Mouse (Mus musculus): ENCODE results near the gene Spred1. TPM values are rescaled to one million over a fixed set of nuclear protein-coding genes. Genes with fewer than 3 reads are reported as not detected.

The Spred1 gene
- total and polyA plus RNA-seq, 2 experiments from 2014 or later = 5.2 to 13.6 TPM

- no peak for ATAC-seq (ENCODE audit: insufficient read depth, low read depth)
- DNase-seq (ENCODE audit: low spot score) = no peak
- H3K27ac ChIP-seq (ENCODE audit: low read depth) = no peak overlapping the region
- TF ChIP-seq CTCF (IDR thresholded peaks at IDR 0.05; ENCODE audit: low read depth) (no peak), EP300 (IDR thresholded peaks at IDR 0.05; ENCODE audit: low read depth) (no peak)
- H3K36me3 ChIP-seq (replicated peaks; ENCODE audit: control insufficient read depth, insufficient read depth, low read length) = no peaks in the 10 kb centered on the region
- WGBS = 58% methylated on average over 1 of the region's 1 CpGs
- no peak overlapping the region for H3K4me3 ChIP-seq (ENCODE audit: low read depth, low read length)
- no peak overlapping the region for H3K9ac ChIP-seq (replicated peaks; ENCODE audit: low read depth, low read length)
- H3K27me3 ChIP-seq (ENCODE audit: control insufficient read depth, insufficient read depth, low read length) = no peaks in the 10 kb centered on the region
- peaks cover 19% of the 10 kb centered on the region for H3K4me1 ChIP-seq (ENCODE audit: control insufficient read depth, insufficient read depth)
- no peaks in the 10 kb centered on the region for H3K9me3 ChIP-seq (replicated peaks; ENCODE audit: control insufficient read depth, low read length)
- H3K4me2 ChIP-seq (ENCODE audit: low read depth, low read length) = no peak overlapping the region
These were observed 34.3 kb upstream of the Spred1 start for GRCm38 (mm10) chr2:117086766-117087457.

GRCm38 (mm10) chr2:117087458-117087820 lies 33.7 kb upstream of the Spred1 start:
- Histone ChIP-seq H3K4me3 (ENCODE audit: low read depth, low read length) (no peak overlapping the region), H3K4me2 (ENCODE audit: low read depth, low read length) (no peak overlapping the region), H3K27me3 (ENCODE audit: control insufficient read depth, insufficient read depth, low read length) (no peaks in the 10 kb centered on the region), H3K4me1 (ENCODE audit: control insufficient read depth, insufficient read depth) (peaks cover 19% of the 10 kb centered on the region), H3K9ac (replicated peaks; ENCODE audit: low read depth, low read length) (no peak overlapping the region), H3K9me3 (replicated peaks; ENCODE audit: control insufficient read depth, low read length) (no peaks in the 10 kb centered on the region), H3K36me3 (replicated peaks; ENCODE audit: control insufficient read depth, insufficient read depth, low read length) (no peaks in the 10 kb centered on the region), H3K27ac (ENCODE audit: low read depth) (no peak overlapping the region)
- no peak for DNase-seq (ENCODE audit: low spot score)
- ATAC-seq (ENCODE audit: insufficient read depth, low read depth) = no peak
- WGBS = 72% methylated on average over 4 of the region's 4 CpGs
- TF ChIP-seq EP300 (IDR thresholded peaks at IDR 0.05; ENCODE audit: low read depth) = no peak
- no peak for TF ChIP-seq CTCF (IDR thresholded peaks at IDR 0.05; ENCODE audit: low read depth)

- no peak for DNase-seq (ENCODE audit: low spot score)
- H3K4me3 ChIP-seq (ENCODE audit: low read depth, low read length) = no peak overlapping the region
- H3K27me3 ChIP-seq (ENCODE audit: control insufficient read depth, insufficient read depth, low read length) = no peaks in the 10 kb centered on the region
- ATAC-seq (ENCODE audit: insufficient read depth, low read depth) = no peak
- 96% methylated on average over 1 of the region's 1 CpGs for WGBS
- H3K9ac ChIP-seq (replicated peaks; ENCODE audit: low read depth, low read length) = no peak overlapping the region
- TF ChIP-seq CTCF (IDR thresholded peaks at IDR 0.05; ENCODE audit: low read depth) (no peak), EP300 (IDR thresholded peaks at IDR 0.05; ENCODE audit: low read depth) (no peak)
- H3K9me3 ChIP-seq (replicated peaks; ENCODE audit: control insufficient read depth, low read length) = no peaks in the 10 kb centered on the region
- no peak overlapping the region for H3K4me2 ChIP-seq (ENCODE audit: low read depth, low read length)
- H3K4me1 ChIP-seq (ENCODE audit: control insufficient read depth, insufficient read depth) = peaks cover 29% of the 10 kb centered on the region
- no peaks in the 10 kb centered on the region for H3K36me3 ChIP-seq (replicated peaks; ENCODE audit: control insufficient read depth, insufficient read depth, low read length)
- H3K27ac ChIP-seq (ENCODE audit: low read depth) = no peak overlapping the region
These were observed 31.7 kb upstream of the Spred1 start for GRCm38 (mm10) chr2:117089482-117089881.

GRCm38 (mm10) chr2:117090061-117090460 lies 31.1 kb upstream of the Spred1 start:
- Histone ChIP-seq H3K9me3 (replicated peaks; ENCODE audit: control insufficient read depth, low read length) (no peaks in the 10 kb centered on the region), H3K27me3 (ENCODE audit: control insufficient read depth, insufficient read depth, low read length) (no peaks in the 10 kb centered on the region), H3K9ac (replicated peaks; ENCODE audit: low read depth, low read length) (no peak overlapping the region), H3K27ac (ENCODE audit: low read depth) (no peak overlapping the region), H3K36me3 (replicated peaks; ENCODE audit: control insufficient read depth, insufficient read depth, low read length) (no peaks in the 10 kb centered on the region), H3K4me3 (ENCODE audit: low read depth, low read length) (no peak overlapping the region), H3K4me1 (ENCODE audit: control insufficient read depth, insufficient read depth) (peaks cover 29% of the 10 kb centered on the region), H3K4me2 (ENCODE audit: low read depth, low read length) (no peak overlapping the region)
- WGBS = 84% methylated on average over 3 of the region's 3 CpGs
- DNase-seq (ENCODE audit: low spot score) (no peak), ATAC-seq (ENCODE audit: insufficient read depth, low read depth) (no peak)
- TF ChIP-seq CTCF (IDR thresholded peaks at IDR 0.05; ENCODE audit: low read depth) (no peak), EP300 (IDR thresholded peaks at IDR 0.05; ENCODE audit: low read depth) (no peak)

GRCm38 (mm10) chr2:117092946-117093401 lies 28.2 kb upstream of the Spred1 start:
- no peak overlapping the region for H3K9ac ChIP-seq (replicated peaks; ENCODE audit: low read depth, low read length)
- ATAC-seq (ENCODE audit: insufficient read depth, low read depth) = no peak
- H3K4me2 ChIP-seq (ENCODE audit: low read depth, low read length) = no peak overlapping the region
- TF ChIP-seq EP300 (IDR thresholded peaks at IDR 0.05; ENCODE audit: low read depth) (no peak), CTCF (IDR thresholded peaks at IDR 0.05; ENCODE audit: low read depth) (no peak)
- DNase-seq (ENCODE audit: low spot score) = no peak
- peaks cover 31% of the 10 kb centered on the region for H3K4me1 ChIP-seq (ENCODE audit: control insufficient read depth, insufficient read depth)
- no peaks in the 10 kb centered on the region for H3K9me3 ChIP-seq (replicated peaks; ENCODE audit: control insufficient read depth, low read length)
- no peak overlapping the region for H3K27ac ChIP-seq (ENCODE audit: low read depth)
- no peaks in the 10 kb centered on the region for H3K27me3 ChIP-seq (ENCODE audit: control insufficient read depth, insufficient read depth, low read length)
- H3K4me3 ChIP-seq (ENCODE audit: low read depth, low read length) = no peak overlapping the region
- WGBS = 25% methylated on average over 2 of the region's 2 CpGs
- H3K36me3 ChIP-seq (replicated peaks; ENCODE audit: control insufficient read depth, insufficient read depth, low read length) = no peaks in the 10 kb centered on the region

GRCm38 (mm10) chr2:117095491-117095890 lies 25.7 kb upstream of the Spred1 start:
- ATAC-seq (ENCODE audit: insufficient read depth, low read depth) (no peak), DNase-seq (ENCODE audit: low spot score) (no peak)
- TF ChIP-seq CTCF (IDR thresholded peaks at IDR 0.05; ENCODE audit: low read depth) = no peak
- TF ChIP-seq EP300 (IDR thresholded peaks at IDR 0.05; ENCODE audit: low read depth) = no peak
- Histone ChIP-seq H3K27ac (ENCODE audit: low read depth) (no peak overlapping the region), H3K4me1 (ENCODE audit: control insufficient read depth, insufficient read depth) (peaks cover 44% of the 10 kb centered on the region), H3K36me3 (replicated peaks; ENCODE audit: control insufficient read depth, insufficient read depth, low read length) (no peaks in the 10 kb centered on the region), H3K4me2 (ENCODE audit: low read depth, low read length) (no peak overlapping the region), H3K4me3 (ENCODE audit: low read depth, low read length) (no peak overlapping the region), H3K9me3 (replicated peaks; ENCODE audit: control insufficient read depth, low read length) (no peaks in the 10 kb centered on the region), H3K9ac (replicated peaks; ENCODE audit: low read depth, low read length) (no peak overlapping the region), H3K27me3 (ENCODE audit: control insufficient read depth, insufficient read depth, low read length) (no peaks in the 10 kb centered on the region)
- WGBS = 47% methylated on average over 3 of the region's 3 CpGs
